Mouse (Mus musculus) liver, adult (tissue): Measurements from ENCODE around the gene Xxylt1.

ENCODE experiments used
- GATA4 ChIP-seq: IDR thresholded peaks from 2 replicates; pipeline ENCODE4 v1.6.1; 2014; ENCODE audit warnings: mild to moderate bottlenecking, low read length; ENCODE audit not compliant: insufficient replicate concordance

The Xxylt1 gene

DNA sequence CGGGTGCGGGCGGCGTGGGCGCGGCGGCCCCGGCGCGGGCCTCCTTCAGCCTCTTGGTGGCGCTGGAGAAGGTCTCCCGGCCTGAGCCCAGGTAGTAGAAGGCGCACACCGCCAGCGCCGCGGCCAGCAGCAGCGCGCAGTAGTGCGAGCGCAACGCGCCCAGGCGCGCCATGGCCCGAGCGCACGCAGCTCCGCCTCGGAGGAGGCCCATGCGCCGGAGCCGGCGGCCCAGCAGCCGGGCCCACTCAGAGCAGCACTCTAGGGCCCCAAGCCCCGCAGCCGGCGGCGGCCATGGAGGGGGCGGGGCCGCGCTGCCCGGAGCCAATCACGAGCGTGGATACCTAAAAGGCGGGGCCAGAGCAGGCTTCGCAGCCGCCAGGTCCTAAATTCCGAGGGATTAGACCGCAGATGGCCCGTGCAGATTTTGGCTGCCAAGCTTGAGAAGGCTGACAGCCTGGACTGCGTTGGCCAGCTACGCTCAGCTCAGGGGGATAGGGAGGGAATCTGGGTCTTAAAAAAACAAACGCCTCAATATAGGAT lies at the start of gene Xxylt1:
TSS of gene Xxylt1 (minus strand) at position 308 of the 540 bp plus-strand sequence.
- TF ChIP-seq GATA4: no peak

DNA sequence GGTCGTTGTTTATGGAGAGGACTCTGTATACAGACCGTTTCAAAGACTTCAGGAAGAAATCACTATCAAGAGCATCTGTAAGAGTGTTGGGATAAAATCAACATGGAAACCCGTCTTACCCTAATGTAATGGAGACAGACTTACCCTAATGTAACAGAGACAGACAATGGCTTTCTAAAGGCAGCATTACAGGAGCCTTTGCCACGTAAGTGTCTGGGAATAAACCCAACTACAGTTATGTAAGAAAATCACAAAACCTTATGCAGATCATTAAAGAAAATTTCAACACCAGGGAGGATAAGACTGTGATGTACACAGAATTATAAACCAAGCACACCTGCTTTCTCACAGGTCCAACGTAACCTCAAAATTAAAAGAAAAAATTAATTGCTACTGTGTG lies 46.9 kb upstream of the Xxylt1 start:
- no peak for TF ChIP-seq GATA4

DNA sequence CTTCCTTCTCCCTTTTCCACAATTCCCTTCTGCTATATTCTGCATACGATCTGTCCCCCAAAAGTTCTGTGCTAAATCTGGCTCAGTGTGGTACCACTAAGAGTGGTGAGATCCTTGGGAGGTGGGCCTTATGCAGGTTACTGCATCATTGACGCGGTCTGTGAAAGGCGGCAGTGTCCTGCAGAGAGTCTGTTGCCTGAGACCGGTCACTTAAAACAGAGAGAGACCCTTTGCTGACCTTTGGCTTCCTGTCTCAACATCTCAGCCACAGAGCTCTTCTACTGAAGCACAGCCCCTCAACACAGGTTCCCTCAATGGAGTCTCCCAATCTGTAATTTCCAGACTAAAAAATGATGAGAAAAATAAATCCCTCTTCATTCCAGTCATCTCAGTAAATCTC lies 43.8 kb upstream of the Xxylt1 start:
- TF ChIP-seq GATA4: no peak

DNA sequence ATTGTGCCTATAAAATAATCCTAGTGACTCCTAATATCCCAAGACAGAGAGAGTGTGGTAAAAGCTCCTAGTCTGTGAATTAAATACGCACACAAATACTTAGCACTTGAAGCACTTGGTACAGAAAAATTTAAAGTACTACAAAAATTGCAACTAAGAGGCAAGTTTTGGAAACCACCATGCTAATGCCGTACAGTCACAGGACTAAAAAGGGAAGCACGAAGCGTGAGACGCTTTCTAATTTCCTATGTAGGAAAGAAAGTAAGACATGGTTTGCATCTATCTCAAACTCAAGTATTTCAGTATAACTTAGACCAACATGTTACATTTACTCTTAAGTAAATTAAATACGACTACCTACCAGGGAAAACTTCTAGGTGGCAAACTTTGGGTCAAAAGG lies 40.4 kb upstream of the Xxylt1 start:
- no peak for TF ChIP-seq GATA4

DNA sequence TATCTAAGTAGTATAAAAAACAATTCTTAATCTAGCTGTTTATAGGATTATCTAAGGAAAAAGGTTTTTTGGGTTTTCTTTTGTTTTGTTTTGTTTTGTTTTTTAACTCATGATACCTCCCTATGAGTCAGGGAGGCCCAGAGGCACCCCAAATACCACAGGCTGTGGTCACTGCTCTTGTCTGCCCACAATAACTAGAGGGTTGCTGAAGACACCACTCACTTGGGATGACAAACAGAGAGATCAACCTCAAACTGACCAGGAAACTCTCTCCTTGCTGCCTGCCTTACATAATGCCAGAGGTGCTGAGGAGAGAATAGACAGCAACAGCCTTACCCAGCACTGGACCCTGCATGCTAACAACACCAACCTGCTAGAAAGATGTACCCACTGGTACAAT lies 32.4 kb upstream of the Xxylt1 start:
- no peak for TF ChIP-seq GATA4

DNA sequence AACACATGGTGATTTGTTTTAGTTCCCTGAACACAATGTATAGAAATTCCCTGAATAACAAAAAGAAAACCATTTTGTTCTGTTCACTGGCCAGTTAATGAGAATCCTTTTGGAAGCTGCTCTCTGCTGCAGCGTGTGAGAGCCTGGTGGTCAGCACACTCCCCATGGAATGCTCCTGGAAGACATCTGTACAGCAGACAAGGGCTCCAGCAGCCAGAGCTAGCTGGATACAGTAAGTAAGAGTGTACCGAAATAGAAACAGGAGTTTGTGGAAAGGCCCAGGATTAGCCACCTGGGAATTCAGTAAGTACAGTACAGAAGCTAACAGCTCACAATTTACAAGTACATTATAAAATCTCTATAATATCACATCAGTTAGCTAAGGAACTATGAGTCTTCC lies 20.1 kb upstream of the Xxylt1 start:
- TF ChIP-seq GATA4: no peak

DNA sequence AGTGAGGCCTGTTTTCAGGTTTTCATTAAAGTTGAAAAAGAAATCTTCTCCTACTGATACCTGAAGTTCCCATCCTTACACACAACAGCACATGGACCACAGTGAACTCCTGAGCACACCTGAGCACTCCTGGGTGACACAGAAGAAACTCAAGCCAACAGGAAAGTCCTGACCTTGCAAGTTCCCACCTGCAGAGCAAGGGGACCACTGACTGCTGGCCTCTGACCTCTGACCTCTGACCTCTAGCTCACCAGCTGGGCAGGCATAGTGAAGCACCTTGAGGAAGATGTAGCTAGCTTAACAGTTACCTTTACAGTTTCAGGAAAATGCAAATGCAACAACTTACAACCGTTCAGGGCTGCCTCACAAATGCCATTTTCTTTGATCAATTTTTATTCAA lies 18.7 kb upstream of the Xxylt1 start:
- no peak for TF ChIP-seq GATA4

DNA sequence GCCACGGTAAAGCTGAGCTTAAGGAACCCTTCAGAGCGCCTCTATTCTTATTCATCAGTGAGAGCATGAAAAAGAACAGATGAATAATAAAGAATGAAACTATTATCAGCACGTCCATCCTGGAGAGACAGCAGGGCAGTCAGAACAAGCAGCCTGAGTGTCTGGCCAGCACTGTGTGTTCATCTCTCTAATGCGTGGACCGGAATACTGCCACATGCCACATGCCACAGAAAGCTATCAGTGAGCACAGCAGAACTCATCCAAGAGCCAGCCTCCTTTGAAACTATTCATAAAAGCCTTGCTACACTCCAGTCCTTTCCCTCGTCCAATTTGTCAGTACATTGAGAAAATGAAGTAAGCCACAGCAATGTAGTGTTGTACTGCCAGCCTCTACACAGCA lies 12.8 kb upstream of the Xxylt1 start:
- TF ChIP-seq GATA4: no peak

DNA sequence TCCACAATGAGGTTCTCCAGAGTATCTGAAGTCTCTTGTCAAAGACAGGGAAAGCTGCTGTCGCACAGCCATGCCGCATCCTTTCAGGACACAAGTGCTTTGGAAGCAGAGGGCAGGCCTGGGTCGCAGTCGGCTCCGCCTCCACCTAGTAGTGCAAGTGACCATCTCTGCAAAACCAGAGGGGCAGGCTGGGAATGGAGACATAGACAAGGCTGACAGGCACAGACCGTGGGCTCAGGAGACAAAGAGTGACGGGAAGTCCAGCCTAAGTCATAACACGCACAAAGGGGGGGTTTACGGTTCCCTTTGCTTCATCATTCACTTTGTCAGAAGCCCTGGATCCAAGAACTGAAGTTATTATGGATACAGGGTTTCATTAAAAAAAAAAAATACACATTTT lies 12.0 kb upstream of the Xxylt1 start:
- TF ChIP-seq GATA4: no peak

DNA sequence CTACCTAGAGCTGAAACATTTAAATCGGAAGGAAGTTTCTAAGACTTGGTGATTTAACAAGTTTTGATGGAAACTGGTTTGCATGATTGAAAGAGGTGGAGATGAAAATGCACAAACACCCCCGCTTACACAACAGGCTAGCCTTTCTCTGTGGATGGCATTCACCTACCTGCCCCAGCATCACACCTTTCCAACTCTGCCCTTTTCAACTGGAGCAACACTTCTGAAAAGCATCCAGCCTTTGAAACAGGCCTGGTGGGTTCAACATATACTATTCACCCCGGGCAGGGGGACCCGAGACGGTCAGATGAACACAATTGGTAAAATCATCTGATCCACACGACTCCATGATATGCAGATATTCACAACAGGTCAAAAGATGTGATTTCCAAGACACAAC lies 659 bp upstream of the Xxylt1 start:
- no peak for TF ChIP-seq GATA4

DNA sequence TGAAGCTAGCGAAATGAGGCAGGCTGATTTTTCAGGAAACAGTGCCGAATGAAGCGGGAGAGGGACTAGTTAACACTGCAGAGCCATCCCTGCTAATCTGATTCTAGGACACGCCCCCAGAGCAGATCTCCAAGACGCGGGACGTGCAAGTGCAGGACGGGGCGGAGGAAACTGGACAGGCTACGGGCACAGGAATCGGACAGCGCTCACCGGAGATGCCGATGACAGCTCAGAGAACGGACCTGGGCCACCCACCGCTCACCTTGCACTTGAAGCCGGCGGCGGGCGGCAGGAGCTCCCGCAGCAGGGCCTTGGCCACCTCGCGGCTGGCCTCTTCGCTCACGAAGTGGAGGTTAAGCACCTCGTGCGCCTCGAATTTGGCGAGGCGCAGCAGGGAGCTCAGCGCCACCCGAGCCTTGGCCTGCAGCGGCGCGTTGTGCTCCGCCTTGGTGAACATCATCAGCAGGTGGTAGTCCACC lies 620 bp downstream of the Xxylt1 start:
- no peak for TF ChIP-seq GATA4

DNA sequence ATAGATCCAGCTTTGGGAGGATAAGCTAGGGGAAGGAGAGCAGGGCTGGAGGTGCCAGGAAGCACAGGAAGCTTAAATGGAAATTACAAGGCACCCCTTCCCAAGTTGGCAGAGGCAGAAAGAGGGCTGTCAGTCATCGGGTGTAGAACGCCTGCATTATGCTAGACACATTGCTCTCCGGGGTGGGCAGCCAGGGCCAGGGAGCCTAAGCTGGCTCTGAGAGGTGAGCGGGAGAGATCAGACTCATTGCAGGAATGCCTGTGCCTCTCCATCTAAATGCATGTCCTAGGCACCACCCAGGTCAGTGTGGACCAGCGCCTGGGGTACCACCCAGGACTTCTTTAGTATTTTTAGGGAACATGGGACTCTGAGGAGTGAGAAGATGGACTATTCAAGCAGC lies 3.8 kb downstream of the Xxylt1 start:
- TF ChIP-seq GATA4: no peak

DNA sequence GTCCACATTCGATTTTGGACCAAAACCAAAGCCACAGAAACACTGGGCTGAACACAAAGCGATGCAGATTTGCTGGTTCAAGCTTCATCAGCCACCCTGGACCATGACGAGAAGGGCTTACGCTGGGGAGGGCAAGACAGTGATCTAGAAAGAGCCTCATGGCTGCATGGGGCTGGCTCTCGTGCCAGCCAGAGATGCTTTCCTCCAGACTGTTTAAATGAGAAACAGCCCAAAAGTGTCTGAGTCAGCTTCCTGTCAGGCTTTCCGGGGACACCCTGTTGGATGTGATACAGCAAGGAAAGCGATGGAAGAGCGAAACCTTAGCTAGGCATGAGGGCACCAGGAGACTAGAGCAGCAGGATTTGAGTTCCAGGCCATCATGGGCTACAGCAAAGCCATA lies 4.8 kb downstream of the Xxylt1 start:
- no peak for TF ChIP-seq GATA4

DNA sequence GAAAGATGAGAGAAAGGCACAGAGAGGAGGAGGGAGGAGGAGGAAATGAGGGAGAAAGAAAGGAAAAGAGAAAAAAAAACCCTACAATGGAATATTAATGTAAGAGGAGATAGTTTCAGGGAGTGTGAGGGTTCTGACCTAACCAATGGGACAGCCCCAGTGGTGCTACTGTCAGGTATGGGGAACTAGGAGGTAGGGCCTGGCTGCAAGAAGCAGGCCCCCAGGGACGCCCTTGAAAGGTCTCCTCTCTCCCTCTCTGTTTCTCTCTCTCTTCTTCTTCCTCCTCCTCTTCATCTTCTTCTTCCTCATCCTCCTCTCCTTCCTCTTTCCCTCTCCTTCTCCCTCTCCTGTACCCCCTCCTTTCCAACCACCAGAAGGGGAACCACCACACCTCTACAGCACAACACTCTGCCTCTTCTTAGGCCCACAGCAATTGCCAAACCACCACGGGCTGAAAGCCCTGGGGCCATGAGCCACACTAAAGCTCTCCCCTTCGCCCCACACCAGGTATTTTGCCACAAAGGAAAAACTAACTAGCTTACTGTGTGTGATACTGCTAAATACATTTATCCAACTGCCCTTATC lies 6.8 kb downstream of the Xxylt1 start:
- TF ChIP-seq GATA4: no peak

DNA sequence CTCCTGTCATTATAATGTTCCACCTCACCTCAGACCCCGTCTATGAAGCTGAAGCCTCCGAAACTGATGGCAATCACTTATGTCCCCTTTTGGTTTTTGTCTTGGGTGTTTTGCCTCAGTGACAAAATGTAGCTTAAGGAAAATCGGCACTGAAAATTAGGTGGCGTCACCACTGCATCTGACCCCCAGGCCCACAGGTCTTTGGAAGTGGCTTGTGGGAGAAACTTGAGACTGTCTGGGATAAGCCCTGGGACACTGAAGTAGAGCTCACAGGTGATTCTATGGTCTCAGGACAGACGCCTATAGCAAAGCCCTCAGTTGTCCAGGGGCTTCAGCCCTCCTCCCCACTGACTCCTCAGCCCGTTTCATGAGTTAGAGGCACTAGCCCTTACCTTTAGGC lies 9.5 kb downstream of the Xxylt1 start:
- no peak for TF ChIP-seq GATA4

DNA sequence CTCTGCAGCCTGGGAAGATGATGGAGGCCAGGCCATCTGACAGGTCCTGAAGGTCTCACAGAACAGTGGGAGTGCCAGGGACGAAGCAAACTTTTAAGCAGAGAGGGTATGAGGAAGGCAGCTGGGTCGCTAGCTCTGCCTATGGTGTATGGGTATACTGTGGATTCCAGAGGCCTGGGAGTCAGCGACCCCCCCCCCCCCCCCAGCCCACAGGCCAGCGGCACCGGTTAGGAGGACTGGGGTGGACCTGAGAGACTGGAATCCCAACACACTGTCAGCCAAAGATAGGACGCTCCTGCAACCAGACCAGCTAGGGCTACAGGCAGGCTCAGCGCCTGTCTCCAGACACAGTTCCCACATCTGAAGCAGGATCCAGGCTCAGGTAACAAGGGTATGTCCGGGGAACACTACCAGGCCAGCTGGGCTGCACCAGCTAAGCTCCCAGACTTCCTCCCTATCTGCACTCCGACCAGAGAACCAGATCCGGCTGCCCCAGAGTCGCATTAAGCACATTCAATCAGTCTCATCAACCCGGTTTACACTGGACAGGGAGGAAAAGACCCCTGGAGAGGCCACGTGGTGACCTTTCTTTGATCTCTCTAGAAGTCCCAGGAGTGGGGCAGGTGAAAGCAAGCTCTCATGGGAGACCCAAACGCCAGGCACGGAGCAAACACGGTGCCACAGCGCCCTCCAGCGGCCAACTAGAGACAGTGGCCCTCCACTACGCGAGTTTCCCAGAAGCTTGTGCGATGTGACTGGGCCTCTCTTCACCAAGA lies 10.7 kb downstream of the Xxylt1 start:
- TF ChIP-seq GATA4: no peak
